Mouse (Mus musculus): ENCODE measurements around the gene Gm11549.

GRCm38 (mm10) chr3:36540756-36541155, 19.1 kb upstream of the Gm11549 start:
- TF ChIP-seq CTCF (IDR thresholded peaks at IDR 0.05; ENCODE audit: insufficient read depth, low read length), result no peak
- TF ChIP-seq POLR2A (IDR thresholded peaks at IDR 0.05; ENCODE audit: borderline replicate concordance, extremely low read depth, low read depth, low read length), result no peak
